Mouse (Mus musculus) testis, postnatal 10 days (tissue): Measurements from ENCODE around the gene Arl15.

Experiments
- DNase-seq: peaks from one replicate; pipeline ENCODE4 v3.0.0; 2021; ENCODE audit warnings: low spot score

The Arl15 gene

GRCm38 (mm10) chr13:114106083-114106482 lies 311.8 kb downstream of the Arl15 start:
- DNase-seq = no peak

- no peak for DNase-seq
These were observed 313.2 kb downstream of the Arl15 start for GRCm38 (mm10) chr13:114107499-114107898.

- DNase-seq = no peak
These were observed 315.1 kb downstream of the Arl15 start for GRCm38 (mm10) chr13:114109441-114109840.

- DNase-seq = no peak
These were observed 315.5 kb downstream of the Arl15 start for GRCm38 (mm10) chr13:114109845-114110244.

GRCm38 (mm10) chr13:114113516-114113915 lies 319.2 kb downstream of the Arl15 start:
- no peak for DNase-seq

- DNase-seq = no peak
These were observed 320.3 kb downstream of the Arl15 start for GRCm38 (mm10) chr13:114114586-114114985.

GRCm38 (mm10) chr13:114115106-114115505 lies 320.8 kb downstream of the Arl15 start:
- DNase-seq = no peak

- no peak for DNase-seq
These were observed 324.0 kb downstream of the Arl15 start for GRCm38 (mm10) chr13:114118104-114118830.

- no peak for DNase-seq
These were observed 325.5 kb downstream of the Arl15 start for GRCm38 (mm10) chr13:114119816-114120215.

- no peak for DNase-seq
These were observed 327.3 kb downstream of the Arl15 start for GRCm38 (mm10) chr13:114121591-114121990.

- no peak for DNase-seq
These were observed 329.1 kb downstream of the Arl15 start for GRCm38 (mm10) chr13:114123391-114123790.

- DNase-seq = no peak
These were observed 330.1 kb downstream of the Arl15 start for GRCm38 (mm10) chr13:114124385-114124784.

- DNase-seq = no peak
These were observed 330.7 kb downstream of the Arl15 start for GRCm38 (mm10) chr13:114124991-114125390.

- no peak for DNase-seq
These were observed 334.1 kb downstream of the Arl15 start for GRCm38 (mm10) chr13:114128366-114128765.

- DNase-seq = no peak
These were observed 335.7 kb downstream of the Arl15 start for GRCm38 (mm10) chr13:114129986-114130385.

GRCm38 (mm10) chr13:114130566-114131319 lies 336.4 kb downstream of the Arl15 start:
- no peak for DNase-seq

GRCm38 (mm10) chr13:114138921-114139320 lies 344.6 kb downstream of the Arl15 start:
- no peak for DNase-seq

GRCm38 (mm10) chr13:114139570-114139969 lies 345.3 kb downstream of the Arl15 start:
- DNase-seq = no peak

GRCm38 (mm10) chr13:114142826-114143225 lies 348.5 kb downstream of the Arl15 start:
- DNase-seq = no peak

GRCm38 (mm10) chr13:114143247-114143646 lies 348.9 kb downstream of the Arl15 start:
- no peak for DNase-seq

GRCm38 (mm10) chr13:114144052-114145046 lies 350.0 kb downstream of the Arl15 start:
- DNase-seq = no peak

- DNase-seq = no peak
These were observed 350.9 kb downstream of the Arl15 start for GRCm38 (mm10) chr13:114145249-114145648.
